Mouse (Mus musculus): ENCODE data around the gene Hist1h2bj. TPM values are rescaled to one million over a fixed set of nuclear protein-coding genes. Genes with fewer than 3 reads are reported as not detected.

Hist1h2bj gene
- polyA plus RNA-seq, 1 experiment from 2014 or later: 13.4 TPM

GRCm38 (mm10) chr13:21998412-21998811 is 44.6 kb upstream of the Hist1h2bj start:
- H3K4me1 ChIP-seq (ENCODE audit: control insufficient read depth, low read depth, low read length): peaks cover 5% of the 10 kb centered on the region
- no peaks in the 10 kb centered on the region for H3K36me3 ChIP-seq (ENCODE audit: control insufficient read depth, insufficient read depth)
- ATAC-seq (ENCODE audit: low read depth): no peak
- peaks cover 72% of the 10 kb centered on the region for H3K27me3 ChIP-seq (ENCODE audit: control insufficient read depth, insufficient read depth, low read depth, low read length)
- H3K9ac ChIP-seq (ENCODE audit: low read depth, low read length): no peak overlapping the region
- no peak overlapping the region for H3K4me2 ChIP-seq (ENCODE audit: low read depth, low read length)
- no peak overlapping the region for H3K4me3 ChIP-seq (ENCODE audit: low read depth, low read length)
- no peaks in the 10 kb centered on the region for H3K9me3 ChIP-seq (replicated peaks; ENCODE audit: control insufficient read depth, low read length)
- WGBS (ENCODE audit: insufficient replicate concordance): 28% methylated on average over 3 of the region's 3 CpGs
- H3K27ac ChIP-seq (ENCODE audit: low read length): no peak overlapping the region

- no peak for ATAC-seq (ENCODE audit: low read depth)
- no peak overlapping the region for H3K4me2 ChIP-seq (ENCODE audit: low read depth, low read length)
Measured at GRCm38 (mm10) chr13:21999147-21999546, 43.9 kb upstream of the Hist1h2bj start.

DNA sequence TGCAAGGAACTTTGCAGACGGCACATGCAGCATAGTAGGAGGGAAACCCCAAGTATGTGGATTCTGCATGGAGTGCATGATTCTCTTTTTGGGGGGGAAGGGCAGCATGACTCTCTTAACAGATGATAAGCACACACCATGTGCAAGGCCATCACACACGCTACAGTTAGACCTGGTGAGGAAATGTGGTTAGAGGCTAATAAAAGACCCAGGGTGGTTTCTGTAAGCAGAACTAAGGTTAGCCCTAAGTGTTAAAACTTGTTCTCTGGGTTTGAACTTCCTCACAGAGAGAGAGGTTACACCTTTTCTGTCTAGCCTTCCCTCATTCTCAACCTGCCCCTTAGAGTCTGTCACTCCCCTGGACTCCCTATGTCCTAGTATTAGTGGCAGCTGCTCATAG is 41.7 kb upstream of the Hist1h2bj start:
- peaks cover 10% of the 10 kb centered on the region for H3K4me1 ChIP-seq (ENCODE audit: control insufficient read depth, low read depth, low read length)
- H3K4me2 ChIP-seq (ENCODE audit: low read depth, low read length): 0 out of 2 replicates have a peak overlapping the region, but pooled peaks have one; percentile 11
- 11% methylated on average over 2 of the region's 2 CpGs for WGBS (ENCODE audit: insufficient replicate concordance)
- no peaks in the 10 kb centered on the region for H3K9me3 ChIP-seq (replicated peaks; ENCODE audit: control insufficient read depth, low read length)
- H3K4me3 ChIP-seq (ENCODE audit: low read depth, low read length): no peak overlapping the region
- H3K27ac ChIP-seq (ENCODE audit: low read length): no peak overlapping the region
- ATAC-seq (ENCODE audit: low read depth): no peak
- peaks cover 79% of the 10 kb centered on the region for H3K27me3 ChIP-seq (ENCODE audit: control insufficient read depth, insufficient read depth, low read depth, low read length)
- no peak overlapping the region for H3K9ac ChIP-seq (ENCODE audit: low read depth, low read length)
- no peaks in the 10 kb centered on the region for H3K36me3 ChIP-seq (ENCODE audit: control insufficient read depth, insufficient read depth)

More at GRCm38 (mm10) chr13:21999147-21999546, 43.9 kb upstream of the Hist1h2bj start:
- H3K36me3 ChIP-seq (ENCODE audit: control insufficient read depth, insufficient read depth): no peaks in the 10 kb centered on the region
- H3K27ac ChIP-seq (ENCODE audit: low read length): no peak overlapping the region
- peaks cover 5% of the 10 kb centered on the region for H3K4me1 ChIP-seq (ENCODE audit: control insufficient read depth, low read depth, low read length)
- H3K9ac ChIP-seq (ENCODE audit: low read depth, low read length): no peak overlapping the region
- no peak overlapping the region for H3K4me3 ChIP-seq (ENCODE audit: low read depth, low read length)
- peaks cover 74% of the 10 kb centered on the region for H3K27me3 ChIP-seq (ENCODE audit: control insufficient read depth, insufficient read depth, low read depth, low read length)
- 46% methylated on average over 4 of the region's 4 CpGs for WGBS (ENCODE audit: insufficient replicate concordance)
- no peaks in the 10 kb centered on the region for H3K9me3 ChIP-seq (replicated peaks; ENCODE audit: control insufficient read depth, low read length)

- Histone ChIP-seq H3K27me3 (ENCODE audit: control insufficient read depth, insufficient read depth, low read depth, low read length) (peaks cover 79% of the 10 kb centered on the region), H3K4me2 (ENCODE audit: low read depth, low read length) (0 out of 2 replicates have a peak overlapping the region, but pooled peaks have one; percentile 11), H3K9ac (ENCODE audit: low read depth, low read length) (no peak overlapping the region), H3K27ac (ENCODE audit: low read length) (no peak overlapping the region), H3K4me3 (ENCODE audit: low read depth, low read length) (no peak overlapping the region), H3K36me3 (ENCODE audit: control insufficient read depth, insufficient read depth) (no peaks in the 10 kb centered on the region), H3K9me3 (replicated peaks; ENCODE audit: control insufficient read depth, low read length) (no peaks in the 10 kb centered on the region), H3K4me1 (ENCODE audit: control insufficient read depth, low read depth, low read length) (peaks cover 14% of the 10 kb centered on the region)
- WGBS (ENCODE audit: insufficient replicate concordance): 8% methylated on average over 5 of the region's 5 CpGs
- no peak for ATAC-seq (ENCODE audit: low read depth)
Measured at GRCm38 (mm10) chr13:22001823-22002222, 41.2 kb upstream of the Hist1h2bj start.

- H3K4me2 ChIP-seq (ENCODE audit: low read depth, low read length): peak overlapping the region; percentile 84
- WGBS (ENCODE audit: insufficient replicate concordance): under 1% methylated on average over 45 of the region's 45 CpGs
- peak; percentile 80 for ATAC-seq (ENCODE audit: low read depth)
- H3K9ac ChIP-seq (ENCODE audit: low read depth, low read length): peak overlapping the region; percentile 36; the same call in 1 of the 2 replicates
- no peaks in the 10 kb centered on the region for H3K36me3 ChIP-seq (ENCODE audit: control insufficient read depth, insufficient read depth)
- no peaks in the 10 kb centered on the region for H3K9me3 ChIP-seq (replicated peaks; ENCODE audit: control insufficient read depth, low read length)
- 0 out of 2 replicates have a peak overlapping the region, but pooled peaks have one; percentile 42 for H3K27ac ChIP-seq (ENCODE audit: low read length)
- H3K27me3 ChIP-seq (ENCODE audit: control insufficient read depth, insufficient read depth, low read depth, low read length): peaks cover 86% of the 10 kb centered on the region
- H3K4me3 ChIP-seq (ENCODE audit: low read depth, low read length): peak overlapping the region; percentile 63
- H3K4me1 ChIP-seq (ENCODE audit: control insufficient read depth, low read depth, low read length): peaks cover 15% of the 10 kb centered on the region
Measured at GRCm38 (mm10) chr13:22005605-22006333, 37.2 kb upstream of the Hist1h2bj start.

GRCm38 (mm10) chr13:22006334-22007120 is 36.5 kb upstream of the Hist1h2bj start:
- peak overlapping the region; percentile 36; the same call in 1 of the 2 replicates for H3K9ac ChIP-seq (ENCODE audit: low read depth, low read length)
- under 1% methylated on average over 38 of the region's 38 CpGs for WGBS (ENCODE audit: insufficient replicate concordance)
- H3K4me1 ChIP-seq (ENCODE audit: control insufficient read depth, low read depth, low read length): peaks cover 15% of the 10 kb centered on the region
- H3K27ac ChIP-seq (ENCODE audit: low read length): 0 out of 2 replicates have a peak overlapping the region, but pooled peaks have one; percentile 42
- peaks cover 88% of the 10 kb centered on the region for H3K27me3 ChIP-seq (ENCODE audit: control insufficient read depth, insufficient read depth, low read depth, low read length)
- peak; percentile 84 for ATAC-seq (ENCODE audit: low read depth)
- peak overlapping the region; percentile 63 for H3K4me3 ChIP-seq (ENCODE audit: low read depth, low read length)
- H3K4me2 ChIP-seq (ENCODE audit: low read depth, low read length): peak overlapping the region; percentile 84
- H3K9me3 ChIP-seq (replicated peaks; ENCODE audit: control insufficient read depth, low read length): no peaks in the 10 kb centered on the region
- no peaks in the 10 kb centered on the region for H3K36me3 ChIP-seq (ENCODE audit: control insufficient read depth, insufficient read depth)

DNA sequence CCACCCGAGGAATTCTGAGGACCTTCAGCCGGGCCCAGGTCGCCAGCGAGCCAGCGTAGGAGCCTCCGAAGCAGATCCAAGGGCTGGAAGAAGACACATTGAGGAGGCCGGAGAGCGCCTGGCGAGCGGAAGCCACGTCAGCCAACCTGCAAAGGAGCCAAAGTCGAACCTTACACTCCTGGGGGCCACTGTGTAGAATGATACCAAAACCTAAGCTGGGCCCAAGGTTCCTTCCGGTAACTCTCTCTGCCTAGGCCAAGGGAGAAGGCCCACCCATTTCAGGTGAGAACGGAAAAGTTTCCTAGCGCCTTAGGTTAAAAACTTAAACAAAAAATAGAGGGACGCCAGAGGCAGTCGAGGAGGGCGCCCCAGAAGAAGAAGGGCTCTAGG is 35.9 kb upstream of the Hist1h2bj start:
- Histone ChIP-seq H3K9me3 (replicated peaks; ENCODE audit: control insufficient read depth, low read length) (no peaks in the 10 kb centered on the region), H3K4me3 (ENCODE audit: low read depth, low read length) (peak overlapping the region; percentile 63), H3K27ac (ENCODE audit: low read length) (no peak overlapping the region), H3K9ac (ENCODE audit: low read depth, low read length) (no peak overlapping the region), H3K36me3 (ENCODE audit: control insufficient read depth, insufficient read depth) (no peaks in the 10 kb centered on the region), H3K4me2 (ENCODE audit: low read depth, low read length) (peak overlapping the region; percentile 84), H3K4me1 (ENCODE audit: control insufficient read depth, low read depth, low read length) (peaks cover 15% of the 10 kb centered on the region), H3K27me3 (ENCODE audit: control insufficient read depth, insufficient read depth, low read depth, low read length) (peaks cover 91% of the 10 kb centered on the region)
- no peak for ATAC-seq (ENCODE audit: low read depth)
- WGBS (ENCODE audit: insufficient replicate concordance): 5% methylated on average over 18 of the region's 18 CpGs

- no peak overlapping the region for H3K4me2 ChIP-seq (ENCODE audit: low read depth, low read length)
- no peak overlapping the region for H3K27ac ChIP-seq (ENCODE audit: low read length)
- H3K4me3 ChIP-seq (ENCODE audit: low read depth, low read length): no peak overlapping the region
- ATAC-seq (ENCODE audit: low read depth): no peak
- no peaks in the 10 kb centered on the region for H3K9me3 ChIP-seq (replicated peaks; ENCODE audit: control insufficient read depth, low read length)
- WGBS (ENCODE audit: insufficient replicate concordance): 52% methylated on average over 7 of the region's 7 CpGs
- H3K4me1 ChIP-seq (ENCODE audit: control insufficient read depth, low read depth, low read length): peaks cover 15% of the 10 kb centered on the region
- no peak overlapping the region for H3K9ac ChIP-seq (ENCODE audit: low read depth, low read length)
- H3K27me3 ChIP-seq (ENCODE audit: control insufficient read depth, insufficient read depth, low read depth, low read length): peaks cover 93% of the 10 kb centered on the region
- no peaks in the 10 kb centered on the region for H3K36me3 ChIP-seq (ENCODE audit: control insufficient read depth, insufficient read depth)
Measured at GRCm38 (mm10) chr13:22007872-22008271, 35.1 kb upstream of the Hist1h2bj start.

- WGBS (ENCODE audit: insufficient replicate concordance): 65% methylated on average over 3 of the region's 3 CpGs
Measured at GRCm38 (mm10) chr13:22008707-22009106, 34.3 kb upstream of the Hist1h2bj start.

More at GRCm38 (mm10) chr13:22008707-22009106, 34.3 kb upstream of the Hist1h2bj start:
- Histone ChIP-seq H3K27ac (ENCODE audit: low read length) (no peak overlapping the region), H3K4me3 (ENCODE audit: low read depth, low read length) (no peak overlapping the region), H3K4me2 (ENCODE audit: low read depth, low read length) (no peak overlapping the region), H3K9me3 (replicated peaks; ENCODE audit: control insufficient read depth, low read length) (no peaks in the 10 kb centered on the region), H3K36me3 (ENCODE audit: control insufficient read depth, insufficient read depth) (no peaks in the 10 kb centered on the region), H3K9ac (ENCODE audit: low read depth, low read length) (no peak overlapping the region), H3K27me3 (ENCODE audit: control insufficient read depth, insufficient read depth, low read depth, low read length) (peaks cover 88% of the 10 kb centered on the region), H3K4me1 (ENCODE audit: control insufficient read depth, low read depth, low read length) (peaks cover 15% of the 10 kb centered on the region)
- no peak for ATAC-seq (ENCODE audit: low read depth)

All from liver, embryonic 16.5 days (tissue).